Mouse (Mus musculus) stomach, embryonic 16.5 days (tissue): ENCODE measurements at regions not wholly inside any gene's neighbourhood (a gene's known extent, or its start where the extent isn't known, plus 50 kb on each side); places are given as distances from the start of the nearest gene placed in this dataset.

ENCODE experiments used
- ATAC-seq: fragments of 200-750 bp; cut with Nextera tagmentation; 2 replicates; pipeline ENCODE4 v1.8.0; 2017; ENCODE audit warnings: moderate number of reproducible peaks, moderate TSS enrichment; ENCODE audit not compliant: insufficient read depth, low FRiP score
- H3K27ac ChIP-seq: fragments of 300-500 bp; sonication (generic); 2 replicates; pipeline ENCODE4 v1.5.1; 2014; ENCODE audit warnings: low read length
- H3K27me3 ChIP-seq: fragments of 300-500 bp; sonication (generic); 2 replicates; pipeline ENCODE4 v1.6.1; 2014; ENCODE audit warnings: low read length, control low read depth, mixed read lengths; ENCODE audit not compliant: control insufficient read depth, insufficient read depth
- H3K36me3 ChIP-seq: fragments of 300-500 bp; sonication (generic); 2 replicates; pipeline ENCODE4 v1.6.1; 2014; ENCODE audit warnings: low read length; ENCODE audit not compliant: control insufficient read depth, insufficient read depth
- H3K4me1 ChIP-seq: fragments of 300-500 bp; sonication (generic); 2 replicates; pipeline ENCODE4 v1.6.1; 2014; ENCODE audit warnings: low read length, control low read depth, mixed read lengths; ENCODE audit not compliant: control insufficient read depth, insufficient read depth
- H3K4me2 ChIP-seq: fragments of 300-500 bp; sonication (generic); 2 replicates; pipeline ENCODE4 v1.6.1; 2014; ENCODE audit warnings: low read depth, low read length, mixed read lengths
- H3K4me3 ChIP-seq: fragments of 300-500 bp; sonication (generic); replicated peaks from 2 replicates; pipeline ENCODE4 v1.5.1; 2014; ENCODE audit warnings: mild to moderate bottlenecking, low read length
- H3K9ac ChIP-seq: fragments of 300-500 bp; sonication (generic); 2 replicates; pipeline ENCODE4 v1.6.1; 2014; ENCODE audit warnings: low read length
- H3K9me3 ChIP-seq: fragments of 300-500 bp; sonication (generic); replicated peaks from 2 replicates; pipeline ENCODE4 v1.6.1; 2016; ENCODE audit warnings: low read length, control low read depth; ENCODE audit not compliant: control insufficient read depth
- WGBS: fragments of 180-500 bp; shearing (Covaris S2); extraction: QIAGEN DNeasy Blood & Tissue Kit; methylation state at CpG from one replicate; pipeline ENCODE4 v1.1.7; 2014; 5-methylcytosine and 5-hydroxymethylcytosine counted together

DNA sequence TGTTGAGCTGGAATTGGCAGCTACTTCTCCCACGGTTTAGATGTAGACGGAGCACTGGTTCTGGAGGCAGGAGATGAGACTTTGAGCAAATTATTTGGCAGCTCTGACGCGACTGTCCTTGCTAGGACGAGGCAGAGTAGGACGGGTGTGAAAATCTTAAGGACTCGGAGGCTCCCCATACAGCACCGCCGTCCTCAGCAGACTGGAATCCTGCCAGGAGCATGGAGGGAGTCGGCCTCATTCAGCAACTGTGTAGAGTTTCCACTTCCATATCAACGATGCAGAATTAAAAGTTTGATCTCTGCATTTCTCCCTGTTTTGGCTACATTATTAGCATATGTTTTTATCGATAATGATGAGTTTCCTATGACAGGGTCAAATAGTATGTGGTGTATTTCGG lies 117.7 kb upstream of the Plcz1 start:
- Histone ChIP-seq H3K4me2 (no peak overlapping the region), H3K36me3 (no peaks in the 10 kb centered on the region), H3K9ac (no peak overlapping the region), H3K4me3 (no peak overlapping the region), H3K27me3 (no peaks in the 10 kb centered on the region), H3K4me1 (no peaks in the 10 kb centered on the region), H3K9me3 (no peaks in the 10 kb centered on the region), H3K27ac (no peak overlapping the region)
- ATAC-seq = no peak
- WGBS = 69% methylated on average over 13 of the region's 13 CpGs

DNA sequence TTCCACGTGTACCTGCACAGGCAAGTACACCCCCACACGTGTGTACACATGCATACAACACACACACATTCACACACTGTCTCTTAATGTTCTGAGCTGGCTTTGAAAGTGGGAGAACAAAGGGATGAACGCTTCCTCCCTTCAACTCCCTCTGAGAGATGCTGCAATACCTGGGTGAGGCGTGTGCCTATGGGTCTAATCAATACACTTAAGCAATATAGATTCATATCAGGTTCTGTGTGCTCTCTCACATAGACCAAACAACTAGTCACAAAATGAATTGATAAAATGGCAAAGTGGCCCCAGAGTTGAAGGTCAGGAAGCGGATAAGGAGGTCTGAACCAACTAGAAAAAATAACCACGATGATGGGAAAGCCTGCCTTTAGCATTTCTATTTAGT lies 116.1 kb upstream of the Plcz1 start:
- Histone ChIP-seq H3K4me3 (no peak overlapping the region), H3K4me1 (peaks cover 6% of the 10 kb centered on the region; the same call in 1 of the 2 replicates), H3K9ac (no peak overlapping the region), H3K4me2 (no peak overlapping the region), H3K36me3 (no peaks in the 10 kb centered on the region), H3K27ac (no peak overlapping the region), H3K9me3 (no peaks in the 10 kb centered on the region), H3K27me3 (no peaks in the 10 kb centered on the region)
- no peak for ATAC-seq
- WGBS = 78% methylated on average over 6 of the region's 6 CpGs

GRCm38 (mm10) chr6:140152418-140153176 lies 111.3 kb upstream of the Plcz1 start:
- Histone ChIP-seq H3K9ac (no peak overlapping the region), H3K27ac (no peak overlapping the region; the same call in 1 of the 2 replicates), H3K27me3 (no peaks in the 10 kb centered on the region), H3K9me3 (no peaks in the 10 kb centered on the region), H3K36me3 (no peaks in the 10 kb centered on the region), H3K4me3 (no peak overlapping the region), H3K4me1 (peaks cover 9% of the 10 kb centered on the region; the same call in 1 of the 2 replicates), H3K4me2 (no peak overlapping the region)
- WGBS = 51% methylated on average over 10 of the region's 10 CpGs
- ATAC-seq = no peak

GRCm38 (mm10) chr6:140148628-140149245 lies 107.5 kb upstream of the Plcz1 start:
- 83% methylated on average over 11 of the region's 11 CpGs for WGBS
- H3K9me3 ChIP-seq = no peaks in the 10 kb centered on the region

DNA sequence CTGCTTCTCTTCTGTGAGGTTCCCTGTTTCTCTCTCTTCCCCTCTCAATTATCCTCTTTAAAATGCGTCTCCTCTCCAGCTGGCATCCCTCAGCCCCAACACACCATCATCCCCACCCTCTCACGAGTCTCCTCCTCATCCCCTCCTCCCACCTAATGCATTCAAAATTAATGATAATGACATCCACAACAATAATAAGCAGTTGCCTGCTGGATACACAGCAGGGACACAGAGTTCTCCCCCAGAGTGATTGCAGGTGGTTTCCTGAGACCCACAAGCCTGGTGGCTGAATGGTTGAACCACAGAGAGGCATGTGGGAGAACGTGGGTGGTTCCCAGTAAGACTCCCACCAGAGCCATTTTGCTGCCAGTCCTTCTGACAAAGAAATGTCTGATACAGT lies 106.9 kb upstream of the Plcz1 start:
- no peaks in the 10 kb centered on the region for H3K36me3 ChIP-seq
- H3K9ac ChIP-seq = no peak overlapping the region
- no peak overlapping the region for H3K4me3 ChIP-seq
- no peak overlapping the region for H3K4me2 ChIP-seq
- peaks cover 12% of the 10 kb centered on the region; the same call in 1 of the 2 replicates for H3K4me1 ChIP-seq
- no peak for ATAC-seq
- no peaks in the 10 kb centered on the region for H3K9me3 ChIP-seq
- H3K27me3 ChIP-seq = no peaks in the 10 kb centered on the region
- 39% methylated on average over 3 of the region's 3 CpGs for WGBS
- no peak overlapping the region for H3K27ac ChIP-seq

More at GRCm38 (mm10) chr6:140148628-140149245, 107.5 kb upstream of the Plcz1 start:
- no peak overlapping the region for H3K4me2 ChIP-seq
- H3K36me3 ChIP-seq = no peaks in the 10 kb centered on the region
- no peak overlapping the region for H3K4me3 ChIP-seq
- H3K9ac ChIP-seq = no peak overlapping the region
- H3K27me3 ChIP-seq = no peaks in the 10 kb centered on the region
- H3K27ac ChIP-seq = no peak overlapping the region
- H3K4me1 ChIP-seq = peaks cover 12% of the 10 kb centered on the region; the same call in 1 of the 2 replicates
- ATAC-seq = no peak

- Histone ChIP-seq H3K36me3 (no peaks in the 10 kb centered on the region), H3K4me2 (no peak overlapping the region), H3K9ac (no peak overlapping the region), H3K9me3 (no peaks in the 10 kb centered on the region), H3K27me3 (no peaks in the 10 kb centered on the region), H3K27ac (no peak overlapping the region), H3K4me3 (no peak overlapping the region), H3K4me1 (peaks cover 9% of the 10 kb centered on the region; the same call in 1 of the 2 replicates)
- ATAC-seq = no peak
- 58% methylated on average over 6 of the region's 6 CpGs for WGBS
Observed at GRCm38 (mm10) chr6:140147711-140148110, 106.5 kb upstream of the Plcz1 start.

GRCm38 (mm10) chr6:140133734-140134133 lies 92.5 kb upstream of the Plcz1 start:
- Histone ChIP-seq H3K9ac (no peak overlapping the region), H3K9me3 (no peaks in the 10 kb centered on the region), H3K27me3 (no peaks in the 10 kb centered on the region), H3K4me1 (no peaks in the 10 kb centered on the region), H3K4me3 (no peak overlapping the region), H3K4me2 (no peak overlapping the region), H3K36me3 (no peaks in the 10 kb centered on the region), H3K27ac (no peak overlapping the region)
- 68% methylated on average over 8 of the region's 8 CpGs for WGBS
- ATAC-seq = no peak

- H3K9me3 ChIP-seq = peaks cover 8% of the 10 kb centered on the region; the same call in 1 of the 2 replicates
- no peaks in the 10 kb centered on the region for H3K27me3 ChIP-seq
- no peak overlapping the region for H3K27ac ChIP-seq
- H3K36me3 ChIP-seq = no peaks in the 10 kb centered on the region
- no peak overlapping the region for H3K4me3 ChIP-seq
- no peaks in the 10 kb centered on the region for H3K4me1 ChIP-seq
- no peak overlapping the region for H3K4me2 ChIP-seq
- no peak for ATAC-seq
- H3K9ac ChIP-seq = no peak overlapping the region
- WGBS = 92% methylated on average over 7 of the region's 7 CpGs
Observed at GRCm38 (mm10) chr6:140126645-140127044, 85.4 kb upstream of the Plcz1 start.

DNA sequence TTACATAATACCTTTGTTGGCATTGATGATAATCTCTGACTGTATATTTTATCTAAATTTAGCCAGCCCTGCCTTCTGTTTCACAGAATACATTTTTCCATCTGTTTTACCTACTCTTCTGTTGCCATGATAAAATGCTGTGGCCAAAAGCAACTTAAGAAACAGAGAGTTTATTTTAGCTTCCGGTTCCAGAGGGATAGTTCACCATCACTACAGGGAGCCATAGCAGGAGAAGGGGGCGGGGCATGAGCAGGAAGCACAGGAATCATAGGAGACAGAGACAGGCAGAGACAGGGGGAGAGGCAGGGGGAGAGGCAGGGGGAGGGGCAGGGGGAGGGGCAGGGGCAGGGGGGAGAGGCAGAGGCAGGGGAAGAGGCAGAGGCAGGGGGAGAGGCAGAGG lies 72.8 kb upstream of the Plcz1 start:
- 82% methylated on average over 2 of the region's 2 CpGs for WGBS
- no peak overlapping the region for H3K27ac ChIP-seq
- no peak overlapping the region for H3K9ac ChIP-seq
- H3K9me3 ChIP-seq = no peaks in the 10 kb centered on the region
- ATAC-seq = no peak
- no peaks in the 10 kb centered on the region for H3K27me3 ChIP-seq
- no peaks in the 10 kb centered on the region for H3K36me3 ChIP-seq
- no peak overlapping the region for H3K4me3 ChIP-seq
- H3K4me1 ChIP-seq = no peaks in the 10 kb centered on the region
- no peak overlapping the region for H3K4me2 ChIP-seq
